Mouse (Mus musculus) urinary bladder, postnatal 10 days (tissue): ENCODE data around the gene Ubap1l.
A peak's percentile ranks its signal among the peaks of the same experiment; 100 is the strongest.
"Not testable (repeated sequence)": the region's sequence is repeated elsewhere in the genome, so short reads cannot be mapped to it uniquely, and the experiment has no call there.

Source experiments
- DNase-seq: peaks from one replicate; pipeline ENCODE4 v3.0.0; 2022; ENCODE audit warnings: low spot score

Gene Ubap1l

DNA sequence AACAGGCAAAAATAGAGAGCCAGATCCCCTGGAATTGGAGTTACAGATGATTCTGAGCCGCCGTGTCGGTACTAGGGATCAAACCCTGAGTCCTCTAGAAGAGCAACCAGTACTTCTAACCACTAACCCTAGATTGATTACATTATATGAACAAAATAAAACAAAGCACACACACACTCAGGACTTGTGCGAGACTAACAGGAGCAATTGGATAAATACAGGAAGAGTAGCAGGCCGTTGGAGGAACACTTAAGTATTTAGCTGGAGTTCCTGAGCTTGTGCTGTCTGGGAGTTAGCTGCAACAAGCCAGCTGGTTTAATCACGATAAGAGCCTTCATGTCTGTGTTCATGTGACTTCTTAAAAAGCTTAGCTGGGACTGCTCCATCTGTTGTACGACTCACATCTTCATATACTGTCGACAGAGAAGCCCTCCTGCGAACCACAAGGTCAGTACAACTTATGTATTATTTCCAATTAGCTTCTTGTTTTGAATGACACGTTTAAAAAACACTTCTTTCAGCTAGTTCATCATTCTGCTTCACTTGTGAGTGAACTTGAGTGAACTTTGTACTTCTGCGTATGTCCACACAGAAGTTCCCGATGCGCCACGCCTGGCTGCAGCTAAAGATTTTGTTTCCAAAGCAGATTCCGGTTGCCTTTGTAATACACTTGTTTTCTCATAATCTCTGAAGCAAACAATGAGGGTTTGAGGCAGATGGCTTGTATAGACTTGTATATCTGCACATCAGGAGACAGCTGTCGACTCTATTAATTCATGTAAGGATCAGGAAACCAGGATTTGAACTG lies at the start of gene Ubap1l:
TSS of gene Ubap1l (plus strand) at position 401 of the 808 bp plus-strand sequence.
- no peak for DNase-seq

DNA sequence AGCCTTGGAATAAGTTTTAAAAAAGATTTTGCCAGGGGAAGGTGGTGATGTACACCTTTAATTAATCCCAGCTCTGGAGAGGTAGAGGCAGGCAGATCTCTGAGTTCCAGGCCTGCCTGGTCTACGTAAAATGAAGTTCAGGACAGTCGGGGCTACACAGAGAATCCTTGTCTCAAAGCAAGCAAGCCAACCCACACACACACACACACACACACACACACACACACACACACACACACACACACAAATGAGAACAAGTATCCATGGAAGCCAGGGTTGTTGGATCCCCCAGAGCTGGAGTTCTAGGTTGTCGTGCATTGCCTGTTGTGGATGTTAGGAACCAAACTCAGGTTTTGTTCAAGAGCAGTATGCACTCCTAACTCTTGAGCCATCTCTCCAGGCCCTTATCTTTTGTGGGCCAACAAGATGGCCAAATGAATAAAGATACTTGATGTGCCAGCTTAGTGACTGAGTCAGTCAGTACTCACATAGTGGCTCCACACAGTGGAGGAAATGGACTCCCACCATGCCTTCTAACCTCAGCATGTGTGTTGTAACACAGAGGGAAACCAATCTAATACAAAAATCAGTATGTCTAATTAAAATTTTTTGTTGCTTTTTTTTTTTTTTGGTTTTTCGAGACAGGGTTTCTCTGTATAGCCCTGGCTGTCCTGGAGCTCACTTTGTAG lies 48.0 kb upstream of the Ubap1l start:
- DNase-seq: no peak

DNA sequence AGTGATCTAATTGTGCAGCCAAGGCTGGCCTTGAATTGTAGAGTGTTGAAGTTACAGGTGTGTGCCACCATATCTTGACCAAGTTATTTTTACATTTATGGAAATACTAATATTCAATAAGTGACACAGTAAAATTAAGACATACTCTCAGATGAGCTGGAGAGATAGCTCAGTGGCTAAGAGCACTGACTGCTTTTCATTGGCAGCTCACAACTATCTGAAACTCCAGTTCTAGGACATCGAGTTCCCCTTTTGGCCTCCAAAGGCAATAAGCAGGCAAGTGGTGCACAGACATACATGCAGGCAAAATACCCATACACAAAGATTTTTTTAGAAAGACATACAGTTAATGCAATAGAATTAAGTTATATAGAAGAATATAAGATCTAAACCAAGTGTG lies 47.0 kb upstream of the Ubap1l start:
- DNase-seq: no peak

DNA sequence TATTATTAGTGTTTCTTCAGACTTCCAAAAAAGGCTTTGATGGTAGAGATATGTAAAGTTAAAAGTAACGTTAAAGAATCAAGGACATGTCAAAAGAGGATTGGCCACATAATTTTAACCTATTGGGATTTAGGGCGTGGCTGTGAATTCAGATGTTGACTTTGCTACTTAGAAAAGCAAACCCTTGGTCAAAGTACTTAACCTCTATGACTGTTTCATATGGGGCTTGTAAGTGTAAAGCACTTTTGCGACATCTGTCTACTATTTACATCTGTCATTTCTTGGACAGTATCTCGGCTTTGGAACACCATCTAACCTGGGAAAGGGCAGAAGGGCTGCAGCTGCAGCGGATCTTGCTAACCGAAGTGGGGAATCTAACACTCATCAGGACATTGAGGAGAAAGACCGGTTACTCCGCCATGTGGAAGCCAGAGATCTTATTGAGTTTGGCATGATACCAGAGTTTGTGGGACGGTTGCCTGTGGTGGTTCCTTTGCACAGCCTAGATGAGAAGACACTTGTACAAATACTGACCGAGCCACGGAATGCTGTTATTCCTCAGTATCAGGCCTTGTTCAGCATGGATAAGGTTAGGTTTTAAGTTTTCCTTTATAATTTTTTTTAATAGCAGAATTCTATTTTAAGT lies 38.5 kb upstream of the Ubap1l start:
- DNase-seq: no peak

DNA sequence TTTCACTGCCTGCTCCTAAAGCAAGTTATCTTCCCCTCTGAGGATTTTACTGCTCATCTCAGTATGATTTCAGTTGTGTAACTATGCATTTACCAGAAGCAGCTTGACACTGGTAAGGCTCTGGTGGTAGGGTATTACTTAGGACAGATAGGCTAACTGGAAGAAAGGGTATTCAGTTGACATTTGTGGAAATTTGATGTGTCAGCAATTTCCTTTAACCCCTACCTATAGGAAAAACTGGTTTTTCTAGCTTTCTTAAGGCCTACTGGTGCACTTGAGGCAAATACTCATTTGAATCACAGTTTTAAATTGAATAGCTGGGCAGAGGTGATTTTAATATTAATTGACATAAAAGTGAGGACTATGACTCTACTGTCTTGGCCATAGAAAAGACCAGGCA lies 34.9 kb upstream of the Ubap1l start:
- DNase-seq: no peak

DNA sequence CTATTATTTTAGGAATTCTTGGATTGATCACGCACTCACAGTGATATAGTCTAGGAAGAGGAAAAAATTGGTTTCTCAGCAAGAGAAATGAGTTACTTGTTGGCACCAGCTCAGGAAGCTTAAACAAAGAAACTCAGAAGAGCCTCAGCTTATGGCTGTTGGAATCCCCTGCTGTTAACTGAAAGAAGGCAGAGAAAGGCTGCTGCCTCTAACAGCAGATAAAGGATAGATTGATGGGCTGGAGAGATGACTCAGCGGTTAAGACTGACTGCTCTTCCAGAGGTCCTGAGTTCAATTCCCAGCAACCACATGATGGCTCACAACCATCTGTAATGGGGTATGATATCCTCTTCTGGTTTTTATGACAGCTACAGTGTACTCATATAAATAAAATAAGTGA lies 33.5 kb upstream of the Ubap1l start:
- DNase-seq: no peak

DNA sequence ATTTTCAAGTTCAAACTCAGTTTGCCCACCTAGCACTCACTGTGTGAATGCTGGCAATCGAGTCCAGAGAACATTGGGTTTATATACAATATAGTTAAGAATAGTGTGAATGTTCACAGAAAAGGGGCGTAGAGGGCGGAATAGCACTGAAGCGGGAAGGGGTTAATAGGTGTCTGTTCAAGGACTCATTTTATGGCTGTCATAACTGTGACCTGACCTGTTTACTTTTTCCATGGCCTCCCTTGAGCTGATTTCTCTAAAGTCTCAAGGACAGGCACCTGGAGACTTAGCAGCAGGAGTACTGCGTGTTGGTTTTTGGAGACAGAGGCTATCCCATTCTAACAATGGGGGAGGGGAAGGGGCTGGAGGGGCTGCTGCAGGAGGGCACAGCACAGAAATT lies 26.9 kb upstream of the Ubap1l start:
- no peak for DNase-seq

DNA sequence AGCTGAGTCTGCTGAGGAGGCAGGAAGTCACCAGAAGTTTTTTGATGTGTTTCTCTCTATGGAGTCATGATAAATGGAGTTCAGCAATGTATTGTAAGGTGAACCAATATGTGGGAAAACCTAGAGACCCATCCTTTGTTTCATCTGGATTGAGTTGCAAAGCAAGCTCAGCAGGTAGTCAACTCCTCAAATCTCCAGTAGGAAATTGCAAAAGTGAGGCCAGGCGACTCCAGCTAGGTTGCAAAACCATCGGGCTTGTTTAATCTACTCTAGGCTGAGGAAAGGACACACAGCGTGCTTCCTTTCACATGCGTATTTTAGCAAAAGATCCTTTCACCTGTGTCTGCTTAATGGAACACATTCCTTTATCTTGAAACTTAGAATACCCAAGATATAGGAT lies 21.7 kb upstream of the Ubap1l start:
- no peak for DNase-seq

DNA sequence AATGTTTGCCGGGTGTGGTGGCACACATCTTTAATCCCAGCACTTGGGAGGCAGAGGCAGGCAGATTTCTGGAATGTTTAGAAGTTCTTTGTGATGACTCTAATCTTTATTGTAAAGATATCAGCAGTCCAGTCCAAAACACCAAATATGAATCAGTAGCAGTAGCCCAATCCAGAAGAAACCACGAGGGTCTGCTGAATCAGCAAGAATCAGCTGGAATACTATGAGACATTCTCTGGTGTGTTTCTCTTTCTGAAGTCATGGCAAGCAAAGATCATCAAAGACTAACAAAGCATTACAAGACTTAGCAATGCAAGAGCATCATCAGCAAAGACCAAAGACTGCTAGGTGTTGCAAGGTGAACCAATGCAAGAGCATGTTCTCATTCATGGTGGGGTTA lies 20.4 kb upstream of the Ubap1l start:
- no peak for DNase-seq

DNA sequence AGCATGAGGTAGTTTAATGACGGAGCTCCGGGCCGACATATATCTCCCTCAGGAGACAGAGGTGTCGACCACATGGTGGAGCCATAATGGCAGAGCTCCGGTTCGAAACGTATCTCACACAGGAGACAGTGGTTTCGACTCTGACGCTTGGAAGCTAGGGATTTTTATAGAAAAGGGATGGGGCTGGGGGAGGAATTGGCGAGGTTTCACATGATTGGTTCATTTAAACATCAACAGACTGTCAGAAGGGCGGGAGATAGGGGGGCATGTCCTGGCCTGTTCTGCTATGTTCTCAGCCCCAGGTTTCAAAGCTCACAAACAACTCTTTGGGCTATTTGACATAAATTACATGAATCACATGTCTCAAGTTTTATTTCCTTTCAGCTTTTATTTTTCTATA lies 15.4 kb upstream of the Ubap1l start:
- DNase-seq: not testable (repeated sequence)

DNA sequence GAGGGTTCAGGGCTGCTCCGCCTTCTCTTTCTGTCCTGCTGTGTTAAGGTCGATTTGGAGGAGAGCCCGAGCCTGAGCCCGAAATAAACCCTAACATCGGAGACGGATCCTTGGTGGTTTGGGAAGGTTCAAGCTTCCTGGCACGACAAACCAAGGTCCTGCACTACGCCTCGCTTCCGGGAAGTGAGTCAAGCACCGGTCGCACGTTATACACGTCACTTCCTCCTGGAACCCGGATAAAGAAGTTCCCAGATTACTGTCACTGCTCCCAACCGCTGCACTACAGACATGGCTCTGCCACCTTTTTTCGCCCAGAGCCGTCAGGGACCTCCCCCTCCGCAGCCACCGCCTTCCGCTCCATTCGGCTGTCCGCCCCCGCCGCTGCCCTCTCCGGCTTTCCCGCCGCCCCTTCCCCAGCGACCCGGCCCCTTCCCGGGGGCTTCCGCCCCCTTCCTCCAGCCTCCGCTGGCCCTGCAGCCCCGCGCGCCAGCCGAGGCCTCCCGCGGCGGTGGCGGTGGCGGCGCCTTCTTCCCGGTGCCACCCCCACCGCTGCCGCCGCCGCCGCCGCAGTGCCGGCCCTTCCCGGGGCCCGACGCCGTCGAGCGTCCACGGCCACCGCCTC lies 14.9 kb upstream of the Ubap1l start, which contains the start of gene Pdcd7:
TSS of gene Pdcd7 (plus strand) at position 251 of the 622 bp plus-strand sequence.
- peak; percentile 85 for DNase-seq

DNA sequence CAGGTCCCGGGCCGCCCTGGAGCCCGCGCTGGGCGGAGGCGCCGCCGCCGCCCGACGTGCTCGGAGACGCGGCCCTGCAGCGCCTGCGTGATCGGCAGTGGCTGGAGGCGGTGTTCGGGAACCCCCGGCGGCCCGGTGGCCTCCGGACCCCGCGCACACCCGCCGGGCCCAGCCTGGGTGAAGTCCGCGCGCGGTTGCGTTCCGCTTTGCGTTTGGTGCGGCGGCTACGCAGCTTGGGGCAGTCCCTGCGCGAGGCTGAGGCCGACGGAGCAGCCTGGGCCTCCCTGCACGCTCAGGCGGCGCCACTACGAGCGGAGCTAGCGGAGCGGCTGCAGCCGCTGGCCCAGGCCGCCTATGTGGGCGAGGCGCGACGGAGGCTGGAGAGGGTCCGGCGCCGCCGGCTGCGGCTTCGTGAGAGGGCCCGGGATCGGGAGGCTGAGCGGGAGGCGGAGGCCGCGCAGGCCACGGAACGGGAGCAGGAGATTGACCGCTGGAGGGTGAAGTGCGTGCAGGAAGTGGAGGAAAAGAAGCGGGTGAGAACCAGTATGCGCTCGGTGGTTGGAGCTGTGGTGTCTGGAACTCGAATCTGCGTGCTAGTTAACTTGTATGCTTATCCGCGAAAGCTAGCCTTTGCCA lies 14.2 kb upstream of the Ubap1l start:
- no peak for DNase-seq

DNA sequence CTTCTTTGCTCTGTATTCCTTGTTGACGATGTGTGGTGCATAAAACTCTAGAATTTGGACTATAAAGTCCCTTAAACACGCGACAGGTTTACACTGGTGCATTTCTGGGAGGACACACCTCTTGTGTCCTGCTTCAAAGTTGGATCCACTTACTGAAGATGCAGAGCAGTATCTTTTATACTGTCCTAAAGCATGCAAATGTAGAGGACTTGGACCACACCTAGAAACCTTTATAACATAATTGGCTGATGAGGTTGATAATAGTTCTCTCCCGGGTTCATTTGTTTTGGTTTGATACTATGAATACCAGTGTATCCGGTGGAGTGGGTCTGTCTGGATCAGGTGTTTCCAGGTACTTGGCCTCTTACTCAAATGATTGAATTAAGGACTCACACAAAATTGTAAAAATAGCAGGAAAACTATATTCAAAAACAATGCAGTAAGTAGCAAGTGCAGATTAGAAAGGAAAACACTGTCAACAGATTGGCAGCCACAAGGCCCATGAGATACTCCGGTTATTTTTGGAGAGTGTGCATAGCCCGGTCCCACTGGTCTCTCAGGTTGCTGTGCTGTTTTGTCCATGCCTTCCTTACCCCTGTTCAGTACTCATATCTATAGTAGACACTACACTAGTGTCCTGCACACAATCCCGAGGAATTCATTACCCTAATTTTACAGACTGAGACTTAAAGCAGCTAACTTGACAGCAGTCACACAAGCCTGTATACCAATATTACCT lies 13.6 kb upstream of the Ubap1l start:
- no peak for DNase-seq

DNA sequence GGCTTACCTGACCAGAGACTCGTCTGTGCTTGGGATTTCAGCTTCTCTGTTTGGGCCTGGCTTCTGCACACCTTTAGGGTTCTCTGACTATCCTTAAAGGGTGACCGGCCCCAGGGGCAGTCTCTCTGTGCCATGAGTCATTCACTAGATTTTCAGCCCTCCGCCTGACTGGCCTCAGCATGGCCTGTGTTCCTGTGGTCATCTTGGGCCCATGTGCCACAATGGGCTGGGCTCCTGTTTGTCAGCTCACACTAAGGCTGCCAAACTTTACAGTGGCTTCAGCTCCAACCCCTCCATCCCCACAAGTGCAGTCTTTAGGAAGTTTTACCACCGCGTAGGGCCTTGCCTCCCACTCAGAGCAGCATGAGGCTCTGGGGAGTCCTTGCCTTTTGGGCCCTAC lies 7.6 kb upstream of the Ubap1l start:
- DNase-seq: no peak

DNA sequence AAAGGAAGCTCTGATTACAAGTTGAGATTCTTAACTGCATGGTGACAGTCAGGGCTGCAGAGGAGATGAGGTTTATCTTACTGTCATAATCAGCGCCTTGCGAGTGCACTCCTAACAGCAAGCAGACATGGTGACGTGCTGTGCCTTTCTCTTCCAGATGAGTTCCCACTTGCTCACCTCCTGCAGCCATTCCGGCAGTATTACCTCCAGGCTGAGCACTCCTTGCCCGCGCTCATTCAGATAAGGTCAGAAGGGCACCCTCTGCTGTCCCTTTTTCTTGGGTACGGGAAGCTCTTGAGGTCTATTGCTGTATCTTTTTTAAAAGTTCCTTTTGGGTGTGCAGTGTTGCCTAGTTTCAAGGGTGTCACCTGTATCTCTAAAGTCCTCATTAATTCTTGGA lies 4.3 kb upstream of the Ubap1l start:
- DNase-seq: no peak

DNA sequence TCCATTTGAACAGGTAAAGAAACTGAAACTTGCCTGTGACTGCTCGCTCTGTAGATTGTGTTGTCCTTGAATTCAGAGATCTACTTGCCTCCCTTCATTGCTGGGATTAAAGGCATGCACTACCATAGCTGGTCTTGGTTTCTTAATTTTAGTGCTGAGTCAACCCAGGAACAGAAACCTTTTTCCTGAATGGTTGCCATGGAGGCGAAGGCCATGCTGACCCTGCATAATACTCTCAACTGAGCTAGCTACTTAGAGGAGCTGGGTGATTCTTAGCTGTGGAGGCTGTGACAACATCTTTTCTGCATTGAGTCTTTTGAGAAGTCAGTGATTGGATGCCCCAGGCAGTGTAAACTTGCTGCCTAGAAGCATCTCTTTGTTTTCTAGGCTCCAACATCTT lies 3.9 kb upstream of the Ubap1l start:
- DNase-seq: no peak

DNA sequence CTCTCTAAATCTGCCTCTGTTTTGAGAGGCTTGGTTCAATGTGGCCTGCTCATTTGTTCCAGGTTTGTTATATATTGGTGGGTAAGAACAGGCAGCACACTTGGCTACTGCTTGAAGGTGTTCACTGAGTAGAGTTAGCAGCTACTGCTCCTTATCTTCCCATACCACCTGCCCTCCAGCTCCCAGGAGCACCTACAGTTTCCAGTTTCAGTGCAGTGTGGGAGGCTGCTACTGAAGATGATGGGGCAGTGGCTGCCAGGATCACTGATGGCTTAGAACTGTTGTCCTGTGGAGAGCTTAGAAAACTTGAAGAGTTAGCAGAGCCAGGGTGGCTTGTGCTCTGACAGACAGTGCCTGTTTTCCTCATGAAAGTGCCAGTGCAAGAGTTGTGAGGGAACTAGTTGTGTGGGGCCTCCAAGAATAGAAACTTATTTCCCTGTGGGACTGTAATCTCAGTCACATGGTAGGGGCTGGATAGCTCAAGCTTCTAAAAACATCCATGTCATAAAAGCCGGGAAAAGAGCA lies 1.8 kb upstream of the Ubap1l start:
- DNase-seq: no peak

DNA sequence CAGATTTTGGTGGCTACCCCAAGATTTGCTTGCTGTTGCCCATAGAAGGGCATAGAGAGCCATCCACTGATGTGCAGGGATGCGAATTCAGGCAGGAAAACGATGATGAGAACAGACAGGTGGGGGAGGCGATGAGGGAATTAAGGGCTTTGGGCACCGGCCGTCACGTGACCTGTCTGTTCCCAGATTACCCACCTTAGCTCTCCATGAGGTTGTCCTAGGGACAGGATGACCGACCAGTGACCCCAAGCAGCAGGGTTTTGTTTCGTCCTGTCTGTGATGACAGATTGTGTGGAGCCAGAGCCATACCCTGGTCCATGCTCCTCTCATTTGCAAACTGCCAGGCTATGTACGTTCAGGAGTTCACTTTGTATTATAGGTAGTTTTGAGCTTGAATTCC lies 2.8 kb downstream of the Ubap1l start:
- DNase-seq: no peak

DNA sequence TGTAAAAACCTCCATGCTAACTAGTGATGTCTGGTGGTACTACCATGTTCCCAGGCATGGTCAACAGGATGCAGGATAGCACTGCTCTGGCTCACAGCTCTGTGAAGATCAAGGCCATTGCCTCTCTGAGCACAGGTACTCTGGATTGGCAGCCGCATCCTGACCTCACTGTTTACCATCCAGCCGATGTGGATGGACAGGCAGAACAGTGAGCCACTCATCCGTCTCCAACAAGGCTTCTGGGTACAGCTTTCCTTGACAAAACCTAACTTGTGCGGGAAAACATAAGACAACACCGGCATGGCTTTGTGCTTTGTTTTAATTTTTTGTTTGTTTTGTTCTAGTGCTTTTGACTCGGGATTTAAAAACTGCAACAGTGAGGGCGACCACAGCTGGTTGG lies 4.9 kb downstream of the Ubap1l start:
- DNase-seq: no peak

DNA sequence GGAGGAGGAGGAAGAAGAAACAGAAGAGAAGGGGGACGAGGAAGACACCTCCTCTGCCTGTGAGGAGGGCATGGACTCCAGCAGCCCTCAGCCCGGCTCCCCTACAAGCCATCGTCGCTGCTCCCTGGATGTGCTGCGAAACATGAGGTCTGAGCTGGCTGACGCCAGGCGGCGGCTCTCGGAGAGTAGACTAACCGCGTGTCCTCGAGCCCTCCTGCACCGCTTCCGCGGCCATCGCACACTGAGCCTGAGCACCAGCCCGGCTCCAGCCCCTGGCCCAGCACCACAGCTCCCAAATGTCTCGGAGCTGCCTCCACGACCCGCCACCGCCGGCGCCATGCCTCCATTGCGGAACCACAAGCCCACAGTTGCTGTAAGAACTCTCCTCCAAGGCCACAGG lies 10.9 kb downstream of the Ubap1l start:
- DNase-seq: no peak

DNA sequence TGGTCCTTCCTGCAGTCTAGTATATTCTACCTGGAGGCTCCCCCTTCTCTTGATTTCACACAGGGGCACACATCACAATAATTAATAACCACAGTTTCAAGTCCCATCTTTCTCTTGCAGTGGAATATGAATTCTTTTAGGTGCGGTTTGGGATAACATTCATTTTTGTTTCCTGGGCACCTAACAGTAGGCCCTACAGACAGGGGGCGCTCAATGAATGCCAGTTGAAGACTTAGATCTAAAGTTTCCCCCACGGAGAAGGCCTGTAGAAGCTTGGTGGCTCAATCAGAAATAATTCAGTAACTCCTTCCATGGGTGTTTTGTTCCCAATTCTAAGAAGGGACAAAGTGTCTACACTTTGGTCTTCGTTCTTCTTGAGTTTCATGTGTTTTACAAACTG lies 11.6 kb downstream of the Ubap1l start:
- no peak for DNase-seq
